Mouse (Mus musculus): ENCODE measurements around the gene Bora. TPM values are rescaled to one million over a fixed set of nuclear protein-coding genes. Genes with fewer than 3 reads are reported as not detected.
"Not testable (repeated sequence)": the region's sequence is repeated elsewhere in the genome, so short reads cannot be mapped to it uniquely, and the experiment has no call there.

The Bora gene
- polyA plus RNA-seq, 1 experiment, result 2.4 TPM

- TF ChIP-seq CTCF (IDR thresholded peaks at IDR 0.05; ENCODE audit: extremely low read depth, insufficient read length, insufficient replicate concordance, low read depth, low read length) (no peak), POLR2A (IDR thresholded peaks at IDR 0.05; ENCODE audit: low read depth, low read length) (no peak)
- Histone ChIP-seq H3K4me3 (ENCODE audit: low read depth, low read length) (no peak overlapping the region), H3K4me1 (ENCODE audit: control insufficient read depth, insufficient read depth, insufficient read length, low read length) (no peaks in the 10 kb centered on the region), H3K27ac (ENCODE audit: insufficient read depth, low read depth, low read length) (no peak overlapping the region), H3K27me3 (ENCODE audit: control insufficient read depth, insufficient read depth, low read length) (no peaks in the 10 kb centered on the region), H3K36me3 (ENCODE audit: control insufficient read depth, insufficient read depth, low read length) (peaks cover 6% of the 10 kb centered on the region; the same call in 1 of the 2 replicates)
- WGBS, result 64% methylated on average over 5 of the region's 5 CpGs
Observed at GRCm38 (mm10) chr14:99029987-99030386, 16.0 kb upstream of the Bora start.

GRCm38 (mm10) chr14:99031337-99031873 is 14.6 kb upstream of the Bora start:
- Histone ChIP-seq H3K27ac (ENCODE audit: insufficient read depth, low read depth, low read length) (no peak overlapping the region), H3K4me3 (ENCODE audit: low read depth, low read length) (no peak overlapping the region)
- 94% methylated on average over 5 of the region's 5 CpGs for WGBS

GRCm38 (mm10) chr14:99032596-99032995 is 13.4 kb upstream of the Bora start:
- 41% methylated on average over 5 of the region's 5 CpGs for WGBS
- Histone ChIP-seq H3K36me3 (ENCODE audit: control insufficient read depth, insufficient read depth, low read length) (peaks cover 10% of the 10 kb centered on the region; the same call in 1 of the 2 replicates), H3K4me1 (ENCODE audit: control insufficient read depth, insufficient read depth, insufficient read length, low read length) (no peaks in the 10 kb centered on the region), H3K27ac (ENCODE audit: insufficient read depth, low read depth, low read length) (no peak overlapping the region), H3K27me3 (ENCODE audit: control insufficient read depth, insufficient read depth, low read length) (no peaks in the 10 kb centered on the region), H3K4me3 (ENCODE audit: low read depth, low read length) (no peak overlapping the region)
- TF ChIP-seq CTCF (IDR thresholded peaks at IDR 0.05; ENCODE audit: extremely low read depth, insufficient read length, insufficient replicate concordance, low read depth, low read length) (no peak), POLR2A (IDR thresholded peaks at IDR 0.05; ENCODE audit: low read depth, low read length) (no peak)

More at GRCm38 (mm10) chr14:99031337-99031873, 14.6 kb upstream of the Bora start:
- Histone ChIP-seq H3K4me1 (ENCODE audit: control insufficient read depth, insufficient read depth, insufficient read length, low read length) (no peaks in the 10 kb centered on the region), H3K27me3 (ENCODE audit: control insufficient read depth, insufficient read depth, low read length) (no peaks in the 10 kb centered on the region), H3K36me3 (ENCODE audit: control insufficient read depth, insufficient read depth, low read length) (peaks cover 10% of the 10 kb centered on the region; the same call in 1 of the 2 replicates)
- TF ChIP-seq CTCF (IDR thresholded peaks at IDR 0.05; ENCODE audit: extremely low read depth, insufficient read length, insufficient replicate concordance, low read depth, low read length) (no peak), POLR2A (IDR thresholded peaks at IDR 0.05; ENCODE audit: low read depth, low read length) (no peak)

- WGBS, result 94% methylated on average over 8 of the region's 8 CpGs
- not testable (repeated sequence) for H3K4me3 ChIP-seq (ENCODE audit: low read depth, low read length); H3K4me1 ChIP-seq (ENCODE audit: control insufficient read depth, insufficient read depth, insufficient read length, low read length); H3K27ac ChIP-seq (ENCODE audit: insufficient read depth, low read depth, low read length); H3K27me3 ChIP-seq (ENCODE audit: control insufficient read depth, insufficient read depth, low read length); H3K36me3 ChIP-seq (ENCODE audit: control insufficient read depth, insufficient read depth, low read length)
Observed at GRCm38 (mm10) chr14:99034851-99035250, 11.2 kb upstream of the Bora start.

GRCm38 (mm10) chr14:99036039-99036438 is 10.0 kb upstream of the Bora start:
- 74% methylated on average over 4 of the region's 4 CpGs for WGBS
- H3K27me3 ChIP-seq (ENCODE audit: control insufficient read depth, insufficient read depth, low read length), result no peaks in the 10 kb centered on the region
- TF ChIP-seq POLR2A (IDR thresholded peaks at IDR 0.05; ENCODE audit: low read depth, low read length) (no peak), CTCF (IDR thresholded peaks at IDR 0.05; ENCODE audit: extremely low read depth, insufficient read length, insufficient replicate concordance, low read depth, low read length) (no peak)

GRCm38 (mm10) chr14:99037703-99038102 is 8.3 kb upstream of the Bora start:
- TF ChIP-seq POLR2A (IDR thresholded peaks at IDR 0.05; ENCODE audit: low read depth, low read length) (no peak), CTCF (IDR thresholded peaks at IDR 0.05; ENCODE audit: extremely low read depth, insufficient read length, insufficient replicate concordance, low read depth, low read length) (no peak)
- H3K27me3 ChIP-seq (ENCODE audit: control insufficient read depth, insufficient read depth, low read length), result no peaks in the 10 kb centered on the region
- H3K27ac ChIP-seq (ENCODE audit: insufficient read depth, low read depth, low read length), result no peak overlapping the region
- no peaks in the 10 kb centered on the region; the same call in 1 of the 2 replicates for H3K4me1 ChIP-seq (ENCODE audit: control insufficient read depth, insufficient read depth, insufficient read length, low read length)
- WGBS, result 77% methylated on average over 2 of the region's 2 CpGs
- H3K36me3 ChIP-seq (ENCODE audit: control insufficient read depth, insufficient read depth, low read length), result peaks cover 11% of the 10 kb centered on the region; the same call in 1 of the 2 replicates
- H3K4me3 ChIP-seq (ENCODE audit: low read depth, low read length), result no peak overlapping the region

More at GRCm38 (mm10) chr14:99036039-99036438, 10.0 kb upstream of the Bora start:
- no peaks in the 10 kb centered on the region for H3K4me1 ChIP-seq (ENCODE audit: control insufficient read depth, insufficient read depth, insufficient read length, low read length)
- no peak overlapping the region for H3K27ac ChIP-seq (ENCODE audit: insufficient read depth, low read depth, low read length)
- H3K4me3 ChIP-seq (ENCODE audit: low read depth, low read length), result no peak overlapping the region
- peaks cover 11% of the 10 kb centered on the region; the same call in 1 of the 2 replicates for H3K36me3 ChIP-seq (ENCODE audit: control insufficient read depth, insufficient read depth, low read length)

GRCm38 (mm10) chr14:99039308-99039707 is 6.7 kb upstream of the Bora start:
- H3K36me3 ChIP-seq (ENCODE audit: control insufficient read depth, insufficient read depth, low read length); H3K4me1 ChIP-seq (ENCODE audit: control insufficient read depth, insufficient read depth, insufficient read length, low read length); H3K27ac ChIP-seq (ENCODE audit: insufficient read depth, low read depth, low read length); H3K27me3 ChIP-seq (ENCODE audit: control insufficient read depth, insufficient read depth, low read length); H3K4me3 ChIP-seq (ENCODE audit: low read depth, low read length): not testable (repeated sequence)
- 79% methylated on average over 5 of the region's 5 CpGs for WGBS

- Histone ChIP-seq H3K27me3 (ENCODE audit: control insufficient read depth, insufficient read depth, low read length) (no peaks in the 10 kb centered on the region), H3K4me1 (ENCODE audit: control insufficient read depth, insufficient read depth, insufficient read length, low read length) (peaks cover 2% of the 10 kb centered on the region; the same call in 1 of the 2 replicates), H3K36me3 (ENCODE audit: control insufficient read depth, insufficient read depth, low read length) (0 out of 2 replicates have a peak, but pooled peaks cover 1% of the 10 kb centered on the region), H3K4me3 (ENCODE audit: low read depth, low read length) (no peak overlapping the region), H3K27ac (ENCODE audit: insufficient read depth, low read depth, low read length) (no peak overlapping the region)
- TF ChIP-seq POLR2A (IDR thresholded peaks at IDR 0.05; ENCODE audit: low read depth, low read length), result no peak
- no peak for TF ChIP-seq CTCF (IDR thresholded peaks at IDR 0.05; ENCODE audit: extremely low read depth, insufficient read length, insufficient replicate concordance, low read depth, low read length)
- 60% methylated on average over 4 of the region's 4 CpGs for WGBS
Observed at GRCm38 (mm10) chr14:99041416-99041815, 4.6 kb upstream of the Bora start.
